Mouse (Mus musculus) heart, embryonic 10.5 days (tissue): Measurements from ENCODE around the gene Lrrc29. TPM values are rescaled to one million over a fixed set of nuclear protein-coding genes. Genes with fewer than 3 reads are reported as not detected.

Experiments
- DNase-seq: peaks from one replicate; pipeline ENCODE4 v3.0.0-alpha.2; 2017; ENCODE audit warnings: low spot score
- H3K27ac ChIP-seq: fragments of 300-500 bp; sonication (generic); 2 replicates; pipeline ENCODE4 v1.5.1; 2016; ENCODE audit warnings: mild to moderate bottlenecking
- H3K27me3 ChIP-seq: fragments of 300-500 bp; sonication (generic); 2 replicates; pipeline ENCODE4 v1.6.1; 2016; ENCODE audit warnings: mild to moderate bottlenecking; ENCODE audit not compliant: poor library complexity, insufficient read depth, severe bottlenecking
- H3K36me3 ChIP-seq: fragments of 300-500 bp; sonication (generic); 2 replicates; pipeline ENCODE4 v1.6.1; 2016; ENCODE audit warnings: mild to moderate bottlenecking, moderate library complexity
- H3K4me1 ChIP-seq: fragments of 300-500 bp; sonication (generic); 2 replicates; pipeline ENCODE4 v1.6.1; 2016; ENCODE audit warnings: mild to moderate bottlenecking
- H3K4me3 ChIP-seq: fragments of 300-500 bp; sonication (generic); 2 replicates; pipeline ENCODE4 v1.5.1; 2016; ENCODE audit warnings: mild to moderate bottlenecking, moderate library complexity
- H3K9me3 ChIP-seq: fragments of 300-500 bp; sonication (generic); 2 replicates; pipeline ENCODE4 v1.6.1; 2016; ENCODE audit warnings: mild to moderate bottlenecking, moderate library complexity
- WGBS: fragments of 180-500 bp; shearing (Covaris S2); methylation state at CpG from one replicate; pipeline ENCODE4 v1.1.7; 2016; 5-methylcytosine and 5-hydroxymethylcytosine counted together
- polyA plus RNA-seq: library from polyadenylated mRNA; unstranded; fragments of >200 nt; fragmentation: Nextera tagmentation; extraction: Ambion mirVana; gene quantifications from 2 replicates; pipeline ENCODE4 v1.2.1, GENCODE M21; 2016

The Lrrc29 gene
- polyA plus RNA-seq, 1 experiment from 2014 or later = 1.5 TPM

DNA sequence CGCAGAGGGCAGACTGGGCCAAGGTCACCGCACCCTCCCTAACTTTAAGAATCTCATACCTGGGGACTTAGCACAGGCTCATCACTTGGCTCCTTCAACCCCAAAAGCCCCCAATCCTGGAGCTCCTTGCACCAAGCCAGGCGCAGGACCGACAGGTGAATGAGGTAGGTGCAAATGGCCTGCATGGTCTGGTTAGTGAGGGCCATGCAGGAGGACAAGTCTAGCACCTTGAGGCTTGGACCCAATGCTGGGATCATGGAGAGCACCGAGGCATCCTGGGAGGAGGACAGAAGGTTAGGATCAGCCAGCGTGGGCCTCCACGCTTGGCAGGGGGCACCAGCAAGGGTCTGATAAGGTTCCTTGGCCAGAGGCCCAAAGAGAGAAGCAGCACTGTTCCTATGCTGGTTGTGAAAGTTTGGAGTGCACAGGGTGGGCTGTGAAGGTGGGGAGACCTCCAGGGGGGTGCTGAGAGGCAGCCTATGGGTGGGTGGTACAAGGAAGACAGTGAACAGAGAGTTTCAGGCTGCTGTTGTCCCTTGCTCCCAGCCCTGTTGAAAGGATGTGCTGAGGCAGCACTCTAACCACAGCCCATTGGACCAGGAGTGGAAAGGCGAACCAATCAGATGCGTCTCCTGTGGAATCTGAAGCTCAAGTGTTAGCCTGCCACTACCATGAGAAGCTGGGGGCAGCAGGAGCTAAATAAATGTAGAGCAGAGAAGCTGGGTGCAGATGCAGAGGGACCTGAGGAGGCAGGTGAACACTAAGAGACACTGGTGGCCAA lies 12.3 kb downstream of the Lrrc29 start:
- H3K27me3 ChIP-seq = no peaks in the 10 kb centered on the region
- peaks cover 85% of the 10 kb centered on the region for H3K36me3 ChIP-seq
- no peak overlapping the region for H3K4me3 ChIP-seq
- 66% methylated on average over 9 of the region's 9 CpGs for WGBS
- H3K27ac ChIP-seq = no peak overlapping the region
- peaks cover 25% of the 10 kb centered on the region; the same call in 1 of the 2 replicates for H3K4me1 ChIP-seq
- DNase-seq = no peak
- no peaks in the 10 kb centered on the region for H3K9me3 ChIP-seq

DNA sequence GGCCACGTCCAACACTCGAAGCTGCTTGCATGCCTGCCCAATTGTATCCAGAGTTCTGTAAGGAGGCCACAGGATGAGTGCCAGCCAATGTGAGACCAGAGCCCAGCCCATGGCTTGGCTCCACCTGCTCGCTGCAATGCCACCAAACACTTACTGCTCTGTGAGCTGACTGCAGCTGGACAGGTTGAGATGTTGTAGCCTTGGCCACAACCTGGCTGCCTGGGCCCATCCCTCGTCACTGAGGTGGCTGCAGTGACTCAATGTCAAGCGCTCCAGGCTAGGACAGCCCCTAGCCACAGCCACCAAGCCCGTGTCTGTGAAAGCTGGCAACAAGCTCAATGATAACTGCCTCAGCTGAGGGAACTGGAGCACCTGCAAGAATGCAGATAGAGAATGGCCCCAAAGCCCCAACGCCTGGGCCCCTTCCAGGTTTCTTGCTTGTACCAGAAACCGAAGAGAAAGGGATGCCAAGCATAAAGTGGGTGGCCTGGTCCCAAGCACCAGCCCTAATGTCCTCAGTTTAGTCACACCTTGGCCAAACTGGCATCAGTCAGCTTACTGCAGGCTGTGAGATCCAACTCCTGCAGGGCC lies 13.1 kb downstream of the Lrrc29 start:
- 90% methylated on average over 8 of the region's 8 CpGs for WGBS
- no peaks in the 10 kb centered on the region for H3K9me3 ChIP-seq
- no peaks in the 10 kb centered on the region for H3K27me3 ChIP-seq
- DNase-seq = no peak
- H3K4me1 ChIP-seq = peaks cover 22% of the 10 kb centered on the region; the same call in 1 of the 2 replicates
- H3K36me3 ChIP-seq = peaks cover 85% of the 10 kb centered on the region
- H3K4me3 ChIP-seq = no peak overlapping the region
- no peak overlapping the region for H3K27ac ChIP-seq

DNA sequence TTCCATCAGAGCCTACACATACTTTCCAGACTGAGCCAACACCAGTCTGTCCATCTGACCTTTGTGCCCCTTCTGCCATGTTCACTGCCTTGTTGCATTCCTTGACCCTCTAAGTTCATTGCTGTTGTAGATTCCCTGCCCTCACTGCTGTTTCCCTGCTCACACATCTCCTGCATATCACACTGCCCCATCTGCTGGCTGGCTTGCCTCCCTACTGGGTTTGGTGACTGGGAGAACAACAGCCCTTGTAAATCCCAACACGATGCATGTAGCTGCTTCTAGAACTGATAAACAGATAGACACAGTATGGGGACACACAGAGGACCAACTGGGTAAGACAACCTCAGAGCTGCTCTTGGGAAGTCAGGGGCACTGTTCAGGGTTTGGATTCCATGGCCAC lies 14.4 kb downstream of the Lrrc29 start:
- no peak overlapping the region for H3K4me3 ChIP-seq
- WGBS = 81% methylated on average over 1 of the region's 1 CpGs

GRCm38 (mm10) chr8:105310118-105310517 lies 16.0 kb downstream of the Lrrc29 start:
- 85% methylated on average over 8 of the region's 8 CpGs for WGBS
- no peak for DNase-seq
- peaks cover 80% of the 10 kb centered on the region for H3K36me3 ChIP-seq

More for the DNA sequence above, 14.4 kb downstream of the Lrrc29 start:
- peaks cover 92% of the 10 kb centered on the region for H3K36me3 ChIP-seq
- H3K27me3 ChIP-seq = no peaks in the 10 kb centered on the region
- H3K27ac ChIP-seq = no peak overlapping the region
- peaks cover 28% of the 10 kb centered on the region; the same call in 1 of the 2 replicates for H3K4me1 ChIP-seq
- DNase-seq = no peak
- no peaks in the 10 kb centered on the region for H3K9me3 ChIP-seq

GRCm38 (mm10) chr8:105309142-105309847 lies 16.8 kb downstream of the Lrrc29 start:
- Histone ChIP-seq H3K36me3 (peaks cover 79% of the 10 kb centered on the region), H3K27ac (no peak overlapping the region), H3K4me3 (no peak overlapping the region), H3K27me3 (no peaks in the 10 kb centered on the region), H3K4me1 (peaks cover 42% of the 10 kb centered on the region), H3K9me3 (no peaks in the 10 kb centered on the region)
- WGBS = 77% methylated on average over 15 of the region's 15 CpGs
- no peak for DNase-seq

More at GRCm38 (mm10) chr8:105310118-105310517, 16.0 kb downstream of the Lrrc29 start:
- no peaks in the 10 kb centered on the region for H3K9me3 ChIP-seq
- H3K27me3 ChIP-seq = no peaks in the 10 kb centered on the region
- no peak overlapping the region for H3K27ac ChIP-seq
- H3K4me3 ChIP-seq = no peak overlapping the region
- H3K4me1 ChIP-seq = peaks cover 38% of the 10 kb centered on the region

DNA sequence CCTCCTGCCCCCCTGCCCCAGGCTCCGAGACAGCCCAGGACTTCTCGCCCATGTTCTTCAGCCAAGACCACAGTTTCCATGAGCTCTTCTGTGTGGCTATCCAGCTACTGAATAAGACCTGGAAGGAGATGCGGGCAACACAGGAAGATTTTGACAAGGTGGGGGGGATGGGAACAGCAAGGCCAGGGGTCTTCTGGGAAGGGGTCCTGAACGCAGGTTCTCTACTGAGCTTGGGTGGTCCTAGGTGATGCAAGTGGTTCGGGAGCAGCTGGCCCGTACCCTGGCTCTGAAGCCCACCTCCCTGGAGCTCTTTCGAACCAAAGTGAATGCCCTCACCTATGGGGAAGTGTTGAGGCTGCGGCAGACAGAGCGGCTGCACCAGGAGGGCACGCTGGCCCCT lies 17.6 kb downstream of the Lrrc29 start:
- 91% methylated on average over 10 of the region's 10 CpGs for WGBS

GRCm38 (mm10) chr8:105307670-105308069 lies 18.4 kb downstream of the Lrrc29 start:
- Histone ChIP-seq H3K9me3 (no peaks in the 10 kb centered on the region), H3K36me3 (peaks cover 79% of the 10 kb centered on the region), H3K27me3 (no peaks in the 10 kb centered on the region), H3K4me3 (no peak overlapping the region), H3K27ac (no peak overlapping the region), H3K4me1 (peaks cover 42% of the 10 kb centered on the region)
- DNase-seq = no peak
- 93% methylated on average over 13 of the region's 13 CpGs for WGBS

More for the DNA sequence above, 17.6 kb downstream of the Lrrc29 start:
- no peaks in the 10 kb centered on the region for H3K9me3 ChIP-seq
- H3K4me3 ChIP-seq = no peak overlapping the region
- no peak for DNase-seq
- H3K27me3 ChIP-seq = no peaks in the 10 kb centered on the region
- peaks cover 80% of the 10 kb centered on the region for H3K36me3 ChIP-seq
- peaks cover 42% of the 10 kb centered on the region for H3K4me1 ChIP-seq
- H3K27ac ChIP-seq = no peak overlapping the region

DNA sequence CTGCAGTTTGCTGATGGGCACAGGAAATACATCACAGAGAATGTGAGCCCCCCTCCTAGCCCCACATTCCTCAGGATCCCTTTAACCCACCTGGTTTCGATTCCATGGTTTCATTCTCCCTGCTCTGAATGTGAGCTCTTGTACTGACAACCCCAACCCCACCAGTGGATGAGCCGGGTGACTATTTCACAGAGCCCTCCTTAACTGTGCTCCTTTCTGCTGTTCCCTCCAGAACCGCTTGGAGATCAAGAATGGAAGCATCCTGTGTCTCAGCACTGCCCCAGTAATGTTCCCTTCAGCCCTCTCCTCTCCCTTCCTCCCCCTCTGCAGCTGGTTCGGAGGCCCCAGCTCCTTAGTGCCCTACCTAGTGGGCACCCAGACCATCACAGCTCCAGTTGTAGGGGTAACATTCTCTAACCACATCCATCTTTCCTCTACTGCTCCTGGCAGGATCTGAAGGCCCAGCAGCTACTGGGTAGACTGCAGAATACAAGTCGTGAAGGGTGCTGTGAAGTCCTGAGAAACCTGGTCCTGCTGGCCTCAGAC lies 19.9 kb downstream of the Lrrc29 start:
- no peaks in the 10 kb centered on the region for H3K9me3 ChIP-seq
- no peak for DNase-seq
- H3K36me3 ChIP-seq = peaks cover 78% of the 10 kb centered on the region
- H3K4me1 ChIP-seq = peaks cover 42% of the 10 kb centered on the region
- H3K4me3 ChIP-seq = peak overlapping the region; percentile 61
- H3K27me3 ChIP-seq = no peaks in the 10 kb centered on the region
- peak overlapping the region; percentile 88 for H3K27ac ChIP-seq
- 48% methylated on average over 5 of the region's 5 CpGs for WGBS

GRCm38 (mm10) chr8:105305211-105306145 lies 20.6 kb downstream of the Lrrc29 start, which contains the start of gene Elmo3:
Gene Elmo3, plus strand, starts transcription at chr8:105305601.
- H3K36me3 ChIP-seq = peaks cover 81% of the 10 kb centered on the region

GRCm38 (mm10) chr8:105304325-105305210 lies 21.5 kb downstream of the Lrrc29 start:
- H3K36me3 ChIP-seq = peaks cover 81% of the 10 kb centered on the region

More at GRCm38 (mm10) chr8:105305211-105306145, 20.6 kb downstream of the Lrrc29 start, which contains the start of gene Elmo3:
- Histone ChIP-seq H3K4me1 (peaks cover 42% of the 10 kb centered on the region), H3K27me3 (no peaks in the 10 kb centered on the region), H3K9me3 (no peaks in the 10 kb centered on the region), H3K4me3 (peak within 1 kb of the TSS; percentile 61), H3K27ac (peak within 1 kb of the TSS; percentile 88)
- 6% methylated on average over 26 of the region's 30 CpGs for WGBS
- peak; percentile 87 for DNase-seq

GRCm38 (mm10) chr8:105303874-105304273 lies 22.2 kb downstream of the Lrrc29 start:
- Histone ChIP-seq H3K4me3 (no peak overlapping the region), H3K27ac (peak overlapping the region; percentile 56; the same call in 1 of the 2 replicates), H3K27me3 (no peaks in the 10 kb centered on the region), H3K9me3 (no peaks in the 10 kb centered on the region), H3K4me1 (peaks cover 47% of the 10 kb centered on the region), H3K36me3 (peaks cover 78% of the 10 kb centered on the region)
- WGBS = 78% methylated on average over 9 of the region's 9 CpGs
- DNase-seq = no peak

More at GRCm38 (mm10) chr8:105304325-105305210, 21.5 kb downstream of the Lrrc29 start:
- H3K27me3 ChIP-seq = no peaks in the 10 kb centered on the region
- H3K4me3 ChIP-seq = peak overlapping the region; percentile 13; the same call in 1 of the 2 replicates
- DNase-seq = no peak
- H3K4me1 ChIP-seq = peaks cover 48% of the 10 kb centered on the region
- H3K27ac ChIP-seq = peak overlapping the region; percentile 56; the same call in 1 of the 2 replicates
- H3K9me3 ChIP-seq = no peaks in the 10 kb centered on the region
- 62% methylated on average over 9 of the region's 9 CpGs for WGBS
